Mouse (Mus musculus) intestine, embryonic 15.5 days (tissue): ENCODE results near the gene Eif2ak3. TPM values are rescaled to one million over a fixed set of nuclear protein-coding genes. Genes with fewer than 3 reads are reported as not detected.
A peak's percentile ranks its signal among the peaks of the same experiment; 100 is the strongest.

Source experiments
- ATAC-seq: fragments of 200-750 bp; cut with Nextera tagmentation; 2 replicates; pipeline ENCODE4 v1.8.0; 2017; ENCODE audit warnings: moderate TSS enrichment, moderate library complexity
- H3K27ac ChIP-seq: fragments of 300-500 bp; sonication (generic); 2 replicates; pipeline ENCODE4 v1.5.1; 2015; ENCODE audit warnings: mild to moderate bottlenecking, inconsistent platforms
- H3K27me3 ChIP-seq: fragments of 300-500 bp; sonication (generic); replicated peaks from 2 replicates; pipeline ENCODE4 v1.6.1; 2015; ENCODE audit warnings: inconsistent platforms
- H3K36me3 ChIP-seq: fragments of 300-500 bp; sonication (generic); 2 replicates; pipeline ENCODE4 v1.6.1; 2015; ENCODE audit warnings: inconsistent platforms
- H3K4me1 ChIP-seq: fragments of 300-500 bp; sonication (generic); replicated peaks from 2 replicates; pipeline ENCODE4 v1.6.1; 2015; ENCODE audit warnings: inconsistent platforms
- H3K4me2 ChIP-seq: fragments of 300-500 bp; sonication (generic); replicated peaks from 2 replicates; pipeline ENCODE4 v1.6.1; 2015; ENCODE audit warnings: mild to moderate bottlenecking, inconsistent platforms
- H3K4me3 ChIP-seq: fragments of 300-500 bp; sonication (generic); replicated peaks from 2 replicates; pipeline ENCODE4 v1.5.1; 2015; ENCODE audit warnings: inconsistent platforms
- H3K9ac ChIP-seq: fragments of 300-500 bp; sonication (generic); 2 replicates; pipeline ENCODE4 v1.6.1; 2015; ENCODE audit warnings: inconsistent platforms
- H3K9me3 ChIP-seq: fragments of 300-500 bp; sonication (generic); 2 replicates; pipeline ENCODE4 v1.6.1; 2016; ENCODE audit warnings: inconsistent platforms
- WGBS: fragments of 180-500 bp; shearing (Covaris S2); methylation state at CpG from one replicate; pipeline ENCODE4 v1.1.7; 2015; 5-methylcytosine and 5-hydroxymethylcytosine counted together
- polyA plus RNA-seq: library from polyadenylated mRNA; unstranded; fragments of >200 nt; fragmentation: Nextera tagmentation; extraction: Ambion mirVana; gene quantifications from 2 replicates; pipeline ENCODE4 v1.2.1, GENCODE M21; 2015

The Eif2ak3 gene
- polyA plus RNA-seq = 9.7 and 9.9 TPM in 2 replicates

GRCm38 (mm10) chr6:70844002-70844804, at the start of gene Eif2ak3:
TSS of gene Eif2ak3 (plus strand) at chr6:70844515.
- no peaks in the 10 kb centered on the region for H3K27me3 ChIP-seq
- peak within 1 kb of the TSS; percentile 86 for H3K9ac ChIP-seq
- H3K9me3 ChIP-seq = no peaks in the 10 kb centered on the region
- peak within 1 kb of the TSS; percentile 76 for H3K4me2 ChIP-seq
- H3K27ac ChIP-seq = peak within 1 kb of the TSS; percentile 88
- ATAC-seq = peak; percentile 98
- no peaks in the 10 kb centered on the region for H3K36me3 ChIP-seq
- peaks cover 18% of the 10 kb centered on the region for H3K4me1 ChIP-seq
- H3K4me3 ChIP-seq = peak within 1 kb of the TSS; percentile 94
- under 1% methylated on average over 62 of the region's 63 CpGs for WGBS

GRCm38 (mm10) chr6:70796940-70797339, 47.4 kb upstream of the Eif2ak3 start:
- H3K9ac ChIP-seq = no peak overlapping the region
- H3K27me3 ChIP-seq = no peaks in the 10 kb centered on the region
- no peaks in the 10 kb centered on the region for H3K9me3 ChIP-seq
- no peak overlapping the region for H3K4me2 ChIP-seq
- no peak overlapping the region for H3K27ac ChIP-seq
- H3K36me3 ChIP-seq = no peaks in the 10 kb centered on the region
- WGBS = 80% methylated on average over 6 of the region's 6 CpGs
- no peak overlapping the region for H3K4me3 ChIP-seq
- no peak for ATAC-seq
- 0 out of 2 replicates have a peak, but pooled peaks cover 5% of the 10 kb centered on the region for H3K4me1 ChIP-seq

- Histone ChIP-seq H3K27ac (no peak overlapping the region), H3K36me3 (no peaks in the 10 kb centered on the region), H3K9ac (no peak overlapping the region), H3K27me3 (no peaks in the 10 kb centered on the region), H3K4me1 (0 out of 2 replicates have a peak, but pooled peaks cover 4% of the 10 kb centered on the region), H3K9me3 (no peaks in the 10 kb centered on the region), H3K4me3 (no peak overlapping the region), H3K4me2 (no peak overlapping the region)
- WGBS = 18% methylated on average over 9 of the region's 9 CpGs
- peak; percentile 83 for ATAC-seq
These were observed 46.6 kb upstream of the Eif2ak3 start for GRCm38 (mm10) chr6:70797581-70798251.

- Histone ChIP-seq H3K4me2 (no peak overlapping the region; the same call in 1 of the 2 replicates), H3K27ac (no peak overlapping the region), H3K27me3 (no peaks in the 10 kb centered on the region), H3K4me3 (no peak overlapping the region), H3K9me3 (no peaks in the 10 kb centered on the region), H3K36me3 (no peaks in the 10 kb centered on the region), H3K9ac (no peak overlapping the region), H3K4me1 (no peaks in the 10 kb centered on the region)
- ATAC-seq = peak; percentile 29; the same call in 1 of the 2 replicates
- WGBS = 36% methylated on average over 3 of the region's 3 CpGs
These were observed 39.7 kb upstream of the Eif2ak3 start for GRCm38 (mm10) chr6:70804632-70805031.

- H3K4me2 ChIP-seq = peak overlapping the region; percentile 55
- no peaks in the 10 kb centered on the region for H3K4me1 ChIP-seq
- no peaks in the 10 kb centered on the region for H3K9me3 ChIP-seq
- no peak overlapping the region for H3K9ac ChIP-seq
- no peaks in the 10 kb centered on the region for H3K36me3 ChIP-seq
- WGBS = 12% methylated on average over 7 of the region's 7 CpGs
- no peak overlapping the region for H3K4me3 ChIP-seq
- no peak overlapping the region for H3K27ac ChIP-seq
- no peaks in the 10 kb centered on the region for H3K27me3 ChIP-seq
- ATAC-seq = peak; percentile 74
These were observed 39.0 kb upstream of the Eif2ak3 start for GRCm38 (mm10) chr6:70805267-70805666.

GRCm38 (mm10) chr6:70805820-70806513, 38.3 kb upstream of the Eif2ak3 start:
- H3K36me3 ChIP-seq = no peaks in the 10 kb centered on the region
- peak overlapping the region; percentile 55 for H3K4me2 ChIP-seq
- no peaks in the 10 kb centered on the region for H3K9me3 ChIP-seq
- no peaks in the 10 kb centered on the region for H3K4me1 ChIP-seq
- H3K4me3 ChIP-seq = peak overlapping the region; percentile 10; the same call in 1 of the 2 replicates
- 20% methylated on average over 13 of the region's 13 CpGs for WGBS
- H3K27me3 ChIP-seq = no peaks in the 10 kb centered on the region
- no peak overlapping the region for H3K27ac ChIP-seq
- peak; percentile 78 for ATAC-seq
- H3K9ac ChIP-seq = peak overlapping the region; percentile 20; the same call in 1 of the 2 replicates

GRCm38 (mm10) chr6:70806514-70806912, 37.8 kb upstream of the Eif2ak3 start:
- Histone ChIP-seq H3K9me3 (no peaks in the 10 kb centered on the region), H3K27ac (no peak overlapping the region), H3K4me3 (no peak overlapping the region), H3K9ac (no peak overlapping the region), H3K4me1 (no peaks in the 10 kb centered on the region), H3K36me3 (no peaks in the 10 kb centered on the region), H3K27me3 (no peaks in the 10 kb centered on the region), H3K4me2 (no peak overlapping the region)
- 63% methylated on average over 1 of the region's 1 CpGs for WGBS
- ATAC-seq = no peak

GRCm38 (mm10) chr6:70810524-70810923, 33.8 kb upstream of the Eif2ak3 start:
- H3K4me3 ChIP-seq = no peak overlapping the region
- 76% methylated on average over 1 of the region's 1 CpGs for WGBS
- no peak overlapping the region for H3K27ac ChIP-seq
- no peaks in the 10 kb centered on the region for H3K27me3 ChIP-seq
- no peak overlapping the region for H3K4me2 ChIP-seq
- H3K4me1 ChIP-seq = peaks cover 5% of the 10 kb centered on the region
- H3K9ac ChIP-seq = no peak overlapping the region
- no peak for ATAC-seq
- no peaks in the 10 kb centered on the region for H3K36me3 ChIP-seq
- H3K9me3 ChIP-seq = no peaks in the 10 kb centered on the region

- H3K4me1 ChIP-seq = peaks cover 5% of the 10 kb centered on the region
- WGBS = 14% methylated on average over 6 of the region's 6 CpGs
- no peak overlapping the region for H3K9ac ChIP-seq
- no peaks in the 10 kb centered on the region for H3K27me3 ChIP-seq
- H3K4me2 ChIP-seq = no peak overlapping the region
- no peaks in the 10 kb centered on the region for H3K9me3 ChIP-seq
- H3K36me3 ChIP-seq = no peaks in the 10 kb centered on the region
- H3K27ac ChIP-seq = no peak overlapping the region
- H3K4me3 ChIP-seq = no peak overlapping the region
- no peak for ATAC-seq
These were observed 32.5 kb upstream of the Eif2ak3 start for GRCm38 (mm10) chr6:70811557-70812525.

GRCm38 (mm10) chr6:70812526-70812895, 31.8 kb upstream of the Eif2ak3 start:
- 32% methylated on average over 4 of the region's 4 CpGs for WGBS
- Histone ChIP-seq H3K36me3 (no peaks in the 10 kb centered on the region), H3K9ac (no peak overlapping the region), H3K27ac (0 out of 2 replicates have a peak overlapping the region, but pooled peaks have one; percentile 39), H3K4me2 (no peak overlapping the region), H3K27me3 (no peaks in the 10 kb centered on the region), H3K9me3 (no peaks in the 10 kb centered on the region), H3K4me1 (peaks cover 5% of the 10 kb centered on the region), H3K4me3 (no peak overlapping the region)
- no peak for ATAC-seq

- H3K4me2 ChIP-seq = 0 out of 2 replicates have a peak overlapping the region, but pooled peaks have one; percentile 3
These were observed 30.2 kb upstream of the Eif2ak3 start for GRCm38 (mm10) chr6:70813921-70814628.

More at GRCm38 (mm10) chr6:70813921-70814628, 30.2 kb upstream of the Eif2ak3 start:
- Histone ChIP-seq H3K27ac (peak overlapping the region; percentile 54), H3K4me3 (no peak overlapping the region), H3K9ac (no peak overlapping the region), H3K9me3 (no peaks in the 10 kb centered on the region), H3K36me3 (no peaks in the 10 kb centered on the region), H3K27me3 (no peaks in the 10 kb centered on the region), H3K4me1 (peaks cover 5% of the 10 kb centered on the region)
- peak; percentile 89 for ATAC-seq
- WGBS = 58% methylated on average over 18 of the region's 18 CpGs
